In the genomic region with DNA sequence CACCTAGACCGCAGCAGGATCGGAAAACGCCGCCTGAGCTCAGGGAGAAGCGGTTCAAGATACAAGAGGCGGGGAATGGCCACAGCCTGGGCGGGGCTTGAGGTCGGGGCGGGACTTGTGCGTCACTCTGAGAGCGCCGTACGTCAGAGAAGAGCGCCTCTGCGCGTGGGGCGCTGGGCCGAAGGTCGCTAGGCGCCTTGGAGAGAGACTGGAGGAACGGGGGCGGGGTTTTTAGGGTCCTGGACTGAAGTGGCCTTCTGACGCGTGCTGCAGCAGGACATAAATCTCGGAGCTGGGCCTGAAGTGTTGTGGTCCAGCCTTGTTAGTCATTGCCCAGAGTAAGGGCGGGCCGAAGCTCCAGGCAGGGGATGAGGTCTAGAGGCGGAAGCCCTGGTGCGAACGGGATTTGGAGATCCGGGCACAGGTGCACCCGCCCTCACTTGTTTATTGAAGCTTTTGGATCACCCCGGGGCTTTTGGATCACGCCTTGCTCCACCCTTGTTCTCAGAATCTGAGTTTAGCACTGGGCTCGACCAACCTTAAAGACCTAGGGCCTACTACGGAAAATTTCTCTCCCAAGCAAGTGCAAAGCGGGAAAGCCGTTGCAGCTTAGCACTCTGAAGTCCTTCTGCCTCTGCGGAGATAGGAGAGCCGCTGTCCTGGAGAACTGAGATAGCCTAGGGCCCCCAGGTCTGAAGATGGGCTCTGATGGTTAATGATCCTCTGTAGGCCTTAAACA, we compare ENCODE assay signal across 8 mouse cellular contexts. TPM values are rescaled to one million over a fixed set of nuclear protein-coding genes. Genes with fewer than 3 reads are reported as not detected.
A peak's percentile ranks its signal among the peaks of the same experiment; 100 is the strongest.
DNase-seq lines count a peak whose midpoint lies in the region; TF ChIP-seq lines count a peak whose summit lies in the region.

Gene Lmbr1 (minus strand): TSS at position 93 of the 739 bp plus-strand sequence.

- WGBS in macrophage (ENCODE audit: missing documents): 6% methylated on average over 40 of the region's 40 CpGs

- TF ChIP-seq CTCF in left cerebral cortex, adult 2 months (IDR thresholded peaks at IDR 0.05): no peak

- no peaks in the 10 kb centered on the region for H3K79me2 ChIP-seq in macrophage (ENCODE audit: inconsistent target)

- H3K36me3 ChIP-seq in macrophage (ENCODE audit: inconsistent target): no peaks in the 10 kb centered on the region

- H3K27ac ChIP-seq in left cerebral cortex, adult 2 months: peak within 1 kb of the TSS; percentile 87
- peak within 1 kb of the TSS; percentile 27; the same call in 1 of the 2 replicates for H3K27ac ChIP-seq in macrophage

- H3K4me3 ChIP-seq in left cerebral cortex, adult 2 months: peak within 1 kb of the TSS; percentile 72
- peak within 1 kb of the TSS; percentile 64 for H3K4me3 ChIP-seq in macrophage (ENCODE audit: inconsistent target)

- intact Hi-C loops in left cerebral cortex, adult 2 months (cut with DNase I): no loop called here

- DNase-seq in adrenal gland, adult (ENCODE audit: inconsistent age in 2 of 2, low spot score in 1 of 2): peak; percentile 95 to 99
- DNase-seq in embryo, embryonic 10 days (ENCODE audit: low spot score): peak; percentile 95
- peak; percentile 87 to 90 for DNase-seq in gastrocnemius, adult 8-10 months (ENCODE audit: low spot score in 2 of 2)
- peak; percentile 73 for DNase-seq in hindlimb bud, embryonic 11.5 days (ENCODE audit: extremely low spot score, low read depth, low spot score)
- DNase-seq in left cerebral cortex, adult 2 months (ENCODE audit: extremely low spot score in 1 of 2, low spot score in 2 of 2): peak; percentile 91 to 94
- DNase-seq in retina, postnatal 7 days (ENCODE audit: low read depth, low spot score): peak; percentile 86
- DNase-seq in urinary bladder, adult 18-20 months (ENCODE audit: low spot score in 2 of 2): peak; percentile 93 to 97

RNA-seq across cellular contexts. Expression of gene Lmbr1, which starts in this region (rescaled TPM):
- 10 to 100 TPM in 2 of 4 experiments, 1 to 10 TPM in 2; 8.4 to 13.2 (median 10.3) TPM for total RNA-seq in gastrocnemius, adult 8-10 months (2022)
- total RNA-seq in left cerebral cortex, adult 2 months (2021): 10 to 100 TPM; 28.5 to 29.6 TPM
- 1 to 10 TPM in 25 of 26 experiments, under 1 TPM in 1; 0.75 to 9.3 (median 5.2) TPM for total RNA-seq in macrophage (2018; cell fraction: chromatin; rRNA removed)
- total RNA-seq in macrophage (2018; cell fraction: cytosol; rRNA removed): 1 to 10 TPM in 25 of 26 experiments, under 1 TPM in 1; 0.76 to 2.7 (median 1.8) TPM
- total RNA-seq in macrophage (2018; cell fraction: nucleus; rRNA removed): 1 to 10 TPM; 1.1 to 7.8 (median 2.7) TPM
- 1.2 to 2.4 TPM (median 2.1 TPM) in 3 replicates for polyA plus RNA-seq in macrophage (2018)

Comparison
In these comparisons a context has a peak if more than half of its experiments do, and no peak if none do; other contexts are left out.
1. Peak in every context shown above with its lines: DNase-seq, H3K4me3 ChIP-seq and H3K27ac ChIP-seq.